Mouse (Mus musculus) ES-Bruce4 (cell line): ENCODE measurements at regions not wholly inside any gene's neighbourhood (a gene's known extent, or its start where the extent isn't known, plus 50 kb on each side); places are given as distances from the start of the nearest gene placed in this dataset.

Experiments
- CTCF ChIP-seq: IDR thresholded peaks from one replicate; pipeline ENCODE4 v1.8.1; 2011; ENCODE audit warnings: low read depth, low read length
- EP300 ChIP-seq: IDR thresholded peaks from 2 replicates; pipeline ENCODE4 v1.6.1; 2011; ENCODE audit warnings: low read depth, low read length; ENCODE audit not compliant: insufficient read depth
- POLR2A ChIP-seq: IDR thresholded peaks from one replicate; pipeline ENCODE4 v1.8.1; 2011; ENCODE audit warnings: low read length; ENCODE audit not compliant: insufficient read depth

DNA sequence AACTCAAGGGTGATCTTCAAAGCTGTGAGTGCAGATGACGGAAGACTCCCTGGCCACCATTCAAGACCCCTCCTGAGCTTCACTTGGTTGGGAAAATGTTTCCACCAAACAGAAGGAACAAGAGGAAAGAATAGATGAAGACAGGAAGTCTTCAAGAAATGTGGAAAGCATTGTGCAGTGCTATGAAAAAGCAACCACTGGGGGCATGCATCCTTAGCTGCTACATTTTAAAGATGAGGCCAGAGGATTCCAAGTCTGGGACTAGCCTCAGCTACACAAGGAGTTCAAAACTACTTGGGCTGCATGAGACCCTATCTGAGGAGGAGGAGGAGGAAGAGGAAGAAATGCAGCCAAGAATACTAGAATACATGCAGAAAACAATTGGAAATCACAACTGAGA is 207.6 kb upstream of the Hes1 start:
- no peak for TF ChIP-seq CTCF
- no peak for TF ChIP-seq EP300
- no peak for TF ChIP-seq POLR2A
